Mouse (Mus musculus) thymus, postnatal 10 days (tissue): Measurements from ENCODE around the gene Olfr1426.
"Not testable (repeated sequence)": the region's sequence is repeated elsewhere in the genome, so short reads cannot be mapped to it uniquely, and the experiment has no call there.

ENCODE experiments used
- DNase-seq, 2 experiments: peaks; one replicate each; pipeline ENCODE4 v3.0.0; 2021; ENCODE audit warnings: low spot score in 2 of 2

Gene Olfr1426

DNA sequence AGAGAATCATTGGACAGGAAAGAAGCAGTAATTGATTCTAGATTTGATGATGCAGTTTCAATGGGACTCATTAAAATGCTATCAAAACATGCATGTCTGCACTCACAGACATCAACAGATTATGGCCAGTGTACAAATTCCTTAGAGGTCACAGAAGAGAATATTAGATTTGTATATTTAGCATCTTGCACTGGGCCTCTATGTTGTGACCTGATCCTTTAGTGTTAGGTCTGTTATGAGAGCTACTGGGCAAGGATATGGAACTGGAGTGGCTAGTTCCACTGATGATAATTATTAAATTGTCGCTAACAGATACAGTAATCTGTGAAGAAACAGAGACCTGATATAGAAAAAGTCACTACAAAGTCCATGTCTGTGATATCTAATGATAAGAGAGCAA is at the start of gene Olfr1426:
Gene Olfr1426, minus strand, starts transcription at position 101 of the 400 bp plus-strand sequence.
- no peak for DNase-seq

DNA sequence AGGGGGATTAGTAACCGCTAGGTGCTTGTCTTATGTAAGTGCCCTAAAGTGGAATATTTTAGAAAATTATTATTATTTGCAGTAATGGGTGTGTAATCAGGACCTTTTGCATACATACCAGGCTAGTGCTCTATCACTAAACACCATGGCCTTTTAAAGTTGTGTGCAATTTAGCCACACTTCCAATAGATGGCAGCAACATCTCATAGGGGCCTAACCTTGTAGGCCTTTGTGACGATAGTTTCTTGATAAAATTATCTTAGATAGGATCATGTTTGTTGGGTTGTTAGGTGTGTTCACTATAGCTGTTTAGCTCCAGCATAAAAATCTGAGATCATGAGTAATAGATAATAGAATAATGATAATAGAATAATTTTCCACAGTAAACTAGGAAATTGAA is 42.5 kb upstream of the Olfr1426 start:
- DNase-seq, result no peak

DNA sequence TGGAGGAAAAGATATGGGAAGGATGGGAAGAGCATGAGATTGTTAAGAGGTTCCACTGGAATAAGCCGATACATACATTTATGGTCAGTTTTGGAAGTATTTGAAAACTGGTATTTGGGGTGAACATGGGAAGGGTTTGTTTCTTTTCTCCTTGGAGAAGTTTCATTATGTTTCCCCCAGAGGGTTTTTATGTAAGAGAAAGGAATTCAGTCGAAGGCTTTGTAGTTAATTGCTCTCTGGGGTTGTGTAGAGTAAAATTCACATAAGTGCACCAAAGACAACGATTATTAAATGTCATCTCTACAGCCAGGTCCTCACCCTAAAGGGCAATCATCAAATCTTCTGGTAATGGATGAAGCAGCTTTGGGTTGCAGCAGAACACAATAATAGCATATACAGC is 31.3 kb upstream of the Olfr1426 start, which contains the start of gene Olfr76:
Gene Olfr76, minus strand, starts transcription at position 101 of the 400 bp plus-strand sequence.
- no peak for DNase-seq

DNA sequence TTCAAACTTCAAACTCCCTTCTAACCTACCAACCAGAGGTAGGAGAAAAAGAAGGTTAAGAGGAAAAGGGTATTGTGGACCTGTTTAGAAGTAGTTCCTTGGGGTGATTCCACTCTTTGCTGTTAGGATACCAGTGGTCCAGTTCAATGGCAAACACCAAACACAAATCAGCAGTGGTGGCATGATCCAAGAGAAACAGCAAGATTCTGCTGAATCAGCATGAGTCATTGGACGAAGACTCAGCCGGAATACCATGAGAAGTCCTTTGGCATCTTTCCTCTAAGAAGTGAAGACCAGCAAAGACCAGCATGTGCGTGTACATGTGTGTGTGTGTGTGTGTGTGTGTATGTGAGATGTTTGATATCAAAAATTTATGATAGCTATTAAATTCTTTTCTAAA is 24.7 kb upstream of the Olfr1426 start:
- no peak for DNase-seq

DNA sequence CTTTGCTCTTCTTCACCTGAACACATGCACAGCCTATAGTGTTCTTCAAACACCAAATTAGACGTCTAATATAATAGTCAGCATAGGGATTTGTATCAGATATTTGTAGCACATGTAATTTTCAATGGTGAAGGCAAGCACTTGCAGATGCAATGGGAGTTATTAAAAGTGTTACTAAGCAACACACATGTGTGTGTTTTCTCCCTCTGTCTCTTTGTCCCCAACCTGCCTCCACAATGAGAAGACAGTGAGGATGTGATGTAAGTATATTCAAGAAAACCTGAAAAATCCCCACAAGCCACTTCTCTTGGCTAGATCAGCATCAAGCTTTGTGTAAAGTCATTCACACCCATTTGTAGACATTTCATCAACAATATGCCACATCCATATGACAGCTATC is 24.0 kb upstream of the Olfr1426 start, which contains the start of gene Olfr1428:
Gene Olfr1428, minus strand, starts transcription at position 101 of the 400 bp plus-strand sequence.
- no peak for DNase-seq

GRCm38 (mm10) chr19:12113807-12114206 is 22.0 kb upstream of the Olfr1426 start:
- DNase-seq, result no peak

GRCm38 (mm10) chr19:12104541-12104940 is 12.7 kb upstream of the Olfr1426 start:
- DNase-seq, result no peak

DNA sequence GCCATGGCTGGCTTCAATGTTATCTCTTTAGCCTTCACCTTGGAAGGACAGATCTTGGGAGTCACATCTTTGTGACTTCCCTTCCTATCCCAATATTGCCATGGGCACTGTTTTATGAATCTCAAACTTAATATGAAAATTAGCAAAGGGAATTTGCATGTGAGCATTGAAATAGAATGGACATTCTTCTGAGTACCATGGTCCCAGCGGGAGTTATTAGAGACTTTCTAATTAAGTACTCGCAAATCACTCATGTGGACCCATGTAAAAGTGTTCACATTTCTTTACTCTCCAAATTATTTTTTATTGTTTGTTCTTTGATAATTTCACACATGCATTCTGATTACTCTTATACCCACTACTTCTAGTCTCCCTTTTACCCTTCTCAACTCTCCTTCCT is 11.4 kb upstream of the Olfr1426 start, which contains the start of gene Olfr1427:
Gene Olfr1427, minus strand, starts transcription at position 101 of the 400 bp plus-strand sequence.
- DNase-seq, result no peak

GRCm38 (mm10) chr19:12077631-12078030 is 14.2 kb downstream of the Olfr1426 start, which contains the start of gene Olfr1425:
TSS of gene Olfr1425 (minus strand) at chr19:12077731.
- not testable (repeated sequence) for DNase-seq

DNA sequence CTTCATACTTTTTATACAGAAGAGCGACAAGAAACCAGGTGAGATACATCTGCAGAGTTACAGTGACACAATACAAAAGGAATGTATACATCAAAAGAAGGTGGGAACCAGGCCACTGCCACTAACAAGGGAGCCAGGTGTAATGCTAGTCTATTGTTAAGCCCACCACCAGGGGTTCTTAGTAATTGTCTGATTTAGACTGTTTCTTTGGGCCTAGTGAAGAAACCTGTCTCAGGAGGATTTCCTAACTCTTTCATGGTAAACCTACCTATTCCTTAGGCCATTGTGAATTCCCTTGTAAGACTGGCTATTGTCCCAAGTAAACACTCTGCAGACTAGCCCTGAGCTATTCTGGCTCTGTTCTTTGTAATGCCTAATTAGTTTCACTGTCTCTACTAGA is 22.3 kb downstream of the Olfr1426 start:
- not testable (repeated sequence) for DNase-seq

DNA sequence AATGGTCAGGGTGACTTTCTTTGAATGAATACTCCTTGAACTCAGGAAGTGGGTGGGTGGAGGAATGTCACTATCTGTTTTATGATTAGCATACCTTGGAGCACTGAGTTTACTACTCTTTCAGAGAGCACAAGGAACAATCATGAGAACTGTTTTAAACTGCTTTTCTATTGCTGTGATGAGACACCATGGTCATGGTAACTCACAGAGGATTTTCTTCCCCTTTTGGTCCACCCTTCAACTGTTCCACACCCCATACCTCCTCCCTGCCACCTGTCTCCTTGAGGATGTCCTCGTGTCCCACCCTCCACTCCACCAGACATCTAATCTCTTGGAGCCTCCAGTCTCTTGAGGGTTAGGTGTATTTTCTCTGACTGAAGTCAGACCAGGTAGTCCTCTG is 24.0 kb downstream of the Olfr1426 start:
- DNase-seq, result not testable (repeated sequence)

GRCm38 (mm10) chr19:12062582-12062981 is 29.2 kb downstream of the Olfr1426 start, which contains the start of gene Olfr1424:
TSS of gene Olfr1424 (minus strand) at chr19:12062682.
- DNase-seq, result not testable (repeated sequence)

- no peak for DNase-seq
Observed at GRCm38 (mm10) chr19:12043163-12043562, 48.6 kb downstream of the Olfr1426 start.

GRCm38 (mm10) chr19:12041217-12041616 is 50.6 kb downstream of the Olfr1426 start, which contains the start of gene Olfr1423:
TSS of gene Olfr1423 (minus strand) at chr19:12041317.
- DNase-seq, result no peak

DNA sequence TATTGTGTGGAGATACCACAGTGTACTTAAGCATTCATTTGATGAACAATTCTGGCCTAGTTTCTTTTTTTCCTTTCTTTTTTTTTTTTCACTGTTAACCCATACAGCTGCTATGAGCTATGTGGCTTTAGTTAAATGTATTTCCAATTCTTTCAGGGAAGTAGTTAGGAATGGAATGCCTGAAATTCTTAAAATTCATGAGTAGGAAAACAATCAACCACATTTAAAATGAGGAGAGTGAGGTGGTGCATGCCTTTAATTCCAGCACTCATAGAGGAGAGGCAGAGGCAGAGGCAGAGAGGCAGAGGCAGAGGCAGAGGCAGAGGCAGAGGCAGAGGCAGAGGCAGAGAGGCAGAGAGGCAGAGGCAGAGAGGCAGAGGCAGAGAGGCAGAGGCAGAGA is 54.1 kb downstream of the Olfr1426 start:
- no peak for DNase-seq
